Mouse (Mus musculus) spleen, adult 2 months (tissue): ENCODE results near the gene Hba-a1. TPM values are rescaled to one million over a fixed set of nuclear protein-coding genes. Genes with fewer than 3 reads are reported as not detected.

Experiments
- DNase-seq, 2 experiments: peaks; one replicate each; pipeline versions ENCODE4 v3.0.0 to v3.0.0-alpha.2; 2012 to 2021; ENCODE audit warnings: low spot score in 2 of 2, low read depth in 1 of 2
- H3K27ac ChIP-seq: fragments of 200-500 bp; 2 replicates; pipeline ENCODE4 v1.5.1; 2012; ENCODE audit warnings: low read length, inconsistent platforms; ENCODE audit not compliant: insufficient read depth
- H3K27me3 ChIP-seq: fragments of 200-500 bp; 2 replicates; pipeline ENCODE4 v1.6.1; 2012; ENCODE audit warnings: mild to moderate bottlenecking, moderate library complexity, low read length, inconsistent platforms; ENCODE audit not compliant: control insufficient read depth, insufficient read depth
- H3K36me3 ChIP-seq: fragments of 200-500 bp; 2 replicates; pipeline ENCODE4 v1.6.1; 2012; ENCODE audit warnings: mild to moderate bottlenecking, low read length, inconsistent platforms; ENCODE audit not compliant: control insufficient read depth, insufficient read depth
- H3K4me1 ChIP-seq: fragments of 200-500 bp; 2 replicates; pipeline ENCODE4 v1.6.1; 2011; ENCODE audit warnings: inconsistent platforms; ENCODE audit not compliant: control insufficient read depth, insufficient read depth, insufficient read length
- H3K4me3 ChIP-seq: fragments of 200-500 bp; 2 replicates; pipeline ENCODE4 v1.5.1; 2011; ENCODE audit warnings: mild to moderate bottlenecking, inconsistent platforms; ENCODE audit not compliant: insufficient read depth, insufficient read length; ENCODE audit errors: extremely low read depth
- CTCF ChIP-seq: fragments of 200-500 bp; IDR thresholded peaks from 2 replicates; pipeline ENCODE4 v1.5.1; 2011; ENCODE audit warnings: mild to moderate bottlenecking, inconsistent platforms; ENCODE audit not compliant: insufficient read depth, insufficient read length, insufficient replicate concordance; ENCODE audit errors: extremely low read depth
- POLR2A ChIP-seq: fragments of 200-500 bp; IDR thresholded peaks from 2 replicates; pipeline ENCODE4 v1.6.1; 2011; ENCODE audit warnings: low read depth, low read length, inconsistent platforms
- WGBS: fragments of 180-500 bp; shearing (Covaris S2); methylation state at CpG from one replicate; pipeline ENCODE4 v1.1.7; 2018; 5-methylcytosine and 5-hydroxymethylcytosine counted together
- polyA plus RNA-seq: library from polyadenylated mRNA; depleted of rRNA; stranded (reverse); fragments of >200 nt; gene quantifications from 2 replicates; pipeline ENCODE4 v1.2.3, GENCODE M21; 2012

Gene Hba-a1
- polyA plus RNA-seq, 1 experiment = 79,309 TPM

GRCm38 (mm10) chr11:32244617-32245016, 38.7 kb upstream of the Hba-a1 start:
- no peak for DNase-seq
- TF ChIP-seq POLR2A = no peak
- TF ChIP-seq CTCF = no peak
- 76% methylated on average over 1 of the region's 1 CpGs for WGBS
- H3K36me3 ChIP-seq = peaks cover 21% of the 10 kb centered on the region
- no peaks in the 10 kb centered on the region for H3K27me3 ChIP-seq
- no peak overlapping the region for H3K4me3 ChIP-seq
- no peaks in the 10 kb centered on the region; the same call in 1 of the 2 replicates for H3K4me1 ChIP-seq
- H3K27ac ChIP-seq = peak overlapping the region; percentile 55

DNA sequence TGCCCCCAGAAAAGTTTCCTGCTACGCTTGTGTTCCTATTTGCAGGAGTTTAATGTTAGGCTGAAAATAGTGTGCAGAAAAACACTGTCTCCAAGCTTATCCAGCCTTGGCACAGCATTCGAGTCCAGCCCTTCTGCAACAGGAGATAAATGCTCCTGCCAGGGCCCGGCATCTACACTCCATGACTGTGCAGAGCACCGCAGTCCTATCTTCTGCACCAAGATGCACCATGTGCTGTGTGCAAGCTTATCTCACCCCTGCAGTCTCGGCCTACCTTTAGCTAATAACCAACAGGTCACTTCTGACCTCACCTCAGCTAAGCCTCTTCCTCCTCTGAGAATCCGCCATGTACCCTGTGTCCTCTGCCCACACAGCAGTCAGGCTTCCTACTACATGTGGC, 37.7 kb upstream of the Hba-a1 start:
- Histone ChIP-seq H3K4me3 (no peak overlapping the region), H3K36me3 (peaks cover 26% of the 10 kb centered on the region), H3K27me3 (no peaks in the 10 kb centered on the region), H3K4me1 (no peaks in the 10 kb centered on the region; the same call in 1 of the 2 replicates), H3K27ac (no peak overlapping the region)
- 80% methylated on average over 6 of the region's 6 CpGs for WGBS
- TF ChIP-seq CTCF (no peak), POLR2A (no peak)
- no peak for DNase-seq

DNA sequence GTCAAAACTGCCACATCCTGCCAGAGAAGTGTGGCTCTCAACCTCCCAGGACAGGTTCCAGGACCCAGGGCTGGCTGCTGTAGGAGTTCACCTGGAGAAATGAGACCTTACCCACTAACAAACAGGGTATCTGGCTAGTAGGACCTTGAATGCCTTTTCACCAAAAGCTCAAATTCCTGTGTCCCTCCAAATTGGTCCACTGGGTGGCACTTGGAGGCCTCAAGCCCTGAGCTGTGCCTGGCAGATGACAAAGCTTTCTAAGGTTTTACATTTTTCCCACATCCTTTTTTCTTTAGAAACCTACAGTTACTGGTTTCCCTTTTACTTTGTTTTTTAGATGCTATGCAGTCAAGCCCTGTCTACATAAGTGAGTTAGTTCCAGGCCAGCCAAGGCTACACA, 36.2 kb upstream of the Hba-a1 start:
- Histone ChIP-seq H3K36me3 (peaks cover 24% of the 10 kb centered on the region), H3K4me1 (no peaks in the 10 kb centered on the region; the same call in 1 of the 2 replicates), H3K4me3 (no peak overlapping the region), H3K27me3 (no peaks in the 10 kb centered on the region), H3K27ac (0 out of 2 replicates have a peak overlapping the region, but pooled peaks have one; percentile 37)
- no peak for DNase-seq
- TF ChIP-seq CTCF (no peak), POLR2A (no peak)

DNA sequence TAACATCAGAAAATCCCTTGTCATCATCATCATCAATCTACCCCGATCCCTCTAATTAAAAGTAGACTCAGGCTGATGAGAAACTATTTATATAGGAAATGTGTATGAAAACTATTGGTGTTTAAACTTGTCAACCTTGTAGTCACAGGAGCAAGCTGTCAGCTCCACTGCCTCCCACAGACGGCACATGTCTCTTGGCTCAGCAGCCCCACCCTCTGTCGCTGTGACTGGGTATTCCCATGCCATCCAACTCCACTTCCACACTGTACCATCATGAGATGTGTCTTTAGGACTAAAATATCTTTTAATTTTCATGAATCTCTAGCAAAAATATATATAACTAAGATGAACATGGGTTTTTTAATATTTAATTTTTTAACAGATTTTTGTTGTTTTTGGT, 35.0 kb upstream of the Hba-a1 start:
- Histone ChIP-seq H3K4me1 (no peaks in the 10 kb centered on the region; the same call in 1 of the 2 replicates), H3K27ac (no peak overlapping the region), H3K4me3 (no peak overlapping the region), H3K36me3 (peaks cover 27% of the 10 kb centered on the region), H3K27me3 (no peaks in the 10 kb centered on the region)
- WGBS = 92% methylated on average over 3 of the region's 3 CpGs
- TF ChIP-seq CTCF (no peak), POLR2A (no peak)
- no peak for DNase-seq

DNA sequence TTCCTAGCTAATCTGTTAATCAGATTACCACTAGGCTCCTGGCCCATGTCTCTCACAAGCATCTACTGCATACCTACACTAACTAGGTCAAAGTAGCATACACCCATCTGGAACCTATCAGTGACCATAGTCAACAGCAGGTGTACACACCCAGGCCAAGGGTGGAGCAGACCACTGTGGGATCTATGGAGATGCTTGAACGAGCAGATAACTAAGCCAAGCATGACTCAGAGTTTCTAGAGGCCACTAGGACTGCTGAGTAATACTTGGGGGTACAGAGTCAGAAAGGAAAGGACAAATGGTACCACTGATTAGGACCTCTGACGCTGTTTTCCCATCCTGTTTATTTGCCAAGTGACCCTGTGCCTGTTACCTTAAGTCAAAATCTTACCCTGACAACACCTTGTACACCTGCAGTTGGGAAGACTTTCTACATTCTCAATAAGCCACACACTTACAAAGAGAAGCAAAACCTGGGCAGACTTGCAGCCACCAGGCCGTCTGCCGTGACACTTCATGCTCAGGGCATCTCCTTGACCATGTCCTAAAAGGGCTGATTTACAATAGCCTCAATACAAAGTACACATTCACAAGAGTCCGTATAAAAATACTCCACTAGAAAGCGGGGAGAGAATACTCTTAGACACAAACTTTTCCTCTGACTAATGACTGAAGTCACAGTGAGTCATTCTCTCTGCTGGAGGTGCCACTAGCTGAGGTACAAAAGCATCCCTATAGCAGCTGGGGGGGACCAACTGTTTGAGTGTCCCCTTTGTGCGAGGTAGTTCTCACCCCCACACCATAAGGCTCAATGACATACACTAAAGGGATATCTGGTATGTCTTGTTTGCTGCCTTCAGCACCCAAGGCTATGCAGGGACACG, 32.2 kb upstream of the Hba-a1 start:
- Histone ChIP-seq H3K27me3 (no peaks in the 10 kb centered on the region), H3K4me1 (no peaks in the 10 kb centered on the region), H3K27ac (peak overlapping the region; percentile 28; the same call in 1 of the 2 replicates), H3K4me3 (no peak overlapping the region), H3K36me3 (peaks cover 25% of the 10 kb centered on the region)
- WGBS = 92% methylated on average over 8 of the region's 8 CpGs
- TF ChIP-seq POLR2A (no peak), CTCF (no peak)
- no peak for DNase-seq

DNA sequence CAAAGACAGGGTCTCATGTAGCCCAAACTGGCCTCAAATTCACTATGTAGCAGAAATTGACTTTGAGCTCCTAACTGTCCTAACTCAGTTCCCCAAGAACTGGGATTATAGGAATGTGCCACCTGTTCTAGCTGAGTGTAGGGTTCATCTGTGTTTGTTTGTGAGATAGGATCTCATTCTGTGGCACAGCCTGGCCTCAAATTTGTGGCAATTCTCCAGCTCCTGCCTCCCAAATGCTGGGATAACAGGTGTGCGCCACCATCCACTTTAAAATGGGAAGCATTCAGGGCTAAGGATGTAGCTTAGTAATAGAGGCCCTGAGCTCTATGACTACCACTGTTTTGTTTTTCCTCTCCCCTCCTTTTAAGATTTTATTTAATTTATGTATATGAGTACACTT, 30.2 kb upstream of the Hba-a1 start:
- WGBS = 100% methylated on average over 1 of the region's 1 CpGs
- Histone ChIP-seq H3K27ac (no peak overlapping the region), H3K4me1 (no peaks in the 10 kb centered on the region), H3K27me3 (no peaks in the 10 kb centered on the region), H3K4me3 (no peak overlapping the region), H3K36me3 (peaks cover 16% of the 10 kb centered on the region)
- DNase-seq = no peak
- TF ChIP-seq CTCF (no peak), POLR2A (no peak)

GRCm38 (mm10) chr11:32256146-32256545, 27.2 kb upstream of the Hba-a1 start:
- TF ChIP-seq POLR2A = no peak
- TF ChIP-seq CTCF = no peak
- H3K4me3 ChIP-seq = no peak overlapping the region
- H3K27me3 ChIP-seq = no peaks in the 10 kb centered on the region
- no peaks in the 10 kb centered on the region for H3K4me1 ChIP-seq
- DNase-seq = no peak
- no peak overlapping the region for H3K27ac ChIP-seq
- peaks cover 13% of the 10 kb centered on the region for H3K36me3 ChIP-seq
- 86% methylated on average over 1 of the region's 1 CpGs for WGBS
